Mouse (Mus musculus) megakaryocyte, embryonic 14.5 days (primary cell): Measurements from ENCODE around the gene Gm20388.

ENCODE experiments used
- FLI1 ChIP-seq: IDR thresholded peaks from 2 replicates; pipeline ENCODE4 v1.6.1; 2012; ENCODE audit warnings: low read length, inconsistent platforms, mixed read lengths
- GATA1 ChIP-seq: IDR thresholded peaks from 3 replicates; pipeline ENCODE4 v1.6.1; 2012; ENCODE audit warnings: mixed read lengths, low read length, inconsistent platforms, borderline replicate concordance

DNA sequence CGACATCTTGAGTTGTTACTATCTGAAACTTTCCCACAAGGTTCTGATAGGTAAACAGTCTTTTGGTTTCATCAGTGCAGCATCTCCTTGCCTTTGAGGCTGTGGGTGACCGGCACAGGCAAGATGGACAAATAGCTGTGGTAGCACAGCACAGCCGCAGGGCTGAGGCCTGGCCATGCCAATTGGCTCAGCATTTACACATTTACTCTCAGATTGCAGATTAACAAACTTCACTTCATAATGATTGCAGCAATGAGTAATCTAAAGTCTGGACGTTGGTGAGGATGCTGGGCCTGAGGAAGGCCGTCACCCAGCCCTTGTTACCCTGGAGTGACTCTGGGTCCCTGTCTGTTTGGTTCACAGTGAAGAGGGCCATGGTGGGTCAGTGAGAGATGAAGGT is 4332.3 kb downstream of the Gm20388 start:
- TF ChIP-seq GATA1 (no peak), FLI1 (no peak)
